Mouse (Mus musculus): ENCODE results near the gene Pus1.
"Not testable (repeated sequence)": the region's sequence is repeated elsewhere in the genome, so short reads cannot be mapped to it uniquely, and the experiment has no call there.

Gene Pus1

GRCm38 (mm10) chr5:110781529-110782238, 1.2 kb upstream of the Pus1 start:
- DNase-seq (ENCODE audit: low spot score in 2 of 2) = no peak

GRCm38 (mm10) chr5:110780761-110781528, 486 bp upstream of the Pus1 start:
- no peak for DNase-seq (ENCODE audit: low spot score in 2 of 2)

GRCm38 (mm10) chr5:110779276-110779997, 1.0 kb downstream of the Pus1 start:
- no peak for DNase-seq (ENCODE audit: low spot score in 2 of 2)

- DNase-seq (ENCODE audit: low spot score in 2 of 2) = no peak
These were observed 2.2 kb downstream of the Pus1 start for GRCm38 (mm10) chr5:110778263-110778662.

- no peak for DNase-seq (ENCODE audit: low spot score in 2 of 2)
These were observed 4.3 kb downstream of the Pus1 start for GRCm38 (mm10) chr5:110776141-110776540.

GRCm38 (mm10) chr5:110774511-110774910, 5.9 kb downstream of the Pus1 start:
- no peak for DNase-seq (ENCODE audit: low spot score in 2 of 2)

- DNase-seq (ENCODE audit: low spot score in 2 of 2) = not testable (repeated sequence)
These were observed 7.5 kb downstream of the Pus1 start for GRCm38 (mm10) chr5:110772945-110773344.

- peak; percentile 99 for DNase-seq (ENCODE audit: low spot score in 2 of 2)
These were observed 9.9 kb downstream of the Pus1 start, which contains the start of gene Ep400 for GRCm38 (mm10) chr5:110770448-110771158. TSS of gene Ep400 (minus strand) at chr5:110770717.

- DNase-seq (ENCODE audit: low spot score in 2 of 2) = peak; percentile 28 to 34
These were observed 10.4 kb downstream of the Pus1 start for GRCm38 (mm10) chr5:110770031-110770445.

- no peak for DNase-seq (ENCODE audit: low spot score in 2 of 2)
These were observed 11.2 kb downstream of the Pus1 start for GRCm38 (mm10) chr5:110769272-110769671.

GRCm38 (mm10) chr5:110763890-110764289, 16.6 kb downstream of the Pus1 start:
- no peak for DNase-seq (ENCODE audit: low spot score in 2 of 2)

- no peak for DNase-seq (ENCODE audit: low spot score in 2 of 2)
These were observed 35.4 kb downstream of the Pus1 start for GRCm38 (mm10) chr5:110745021-110745420.

- no peak for DNase-seq (ENCODE audit: low spot score in 2 of 2)
These were observed 40.8 kb downstream of the Pus1 start for GRCm38 (mm10) chr5:110739496-110740275.

- no peak for DNase-seq (ENCODE audit: low spot score in 2 of 2)
These were observed 44.9 kb downstream of the Pus1 start for GRCm38 (mm10) chr5:110735606-110736005.

GRCm38 (mm10) chr5:110733231-110733823, 47.1 kb downstream of the Pus1 start:
- DNase-seq (ENCODE audit: low spot score in 2 of 2) = no peak

- no peak for DNase-seq (ENCODE audit: low spot score in 2 of 2)
These were observed 49.2 kb downstream of the Pus1 start for GRCm38 (mm10) chr5:110731227-110731626.

- DNase-seq (ENCODE audit: low spot score in 2 of 2) = no peak
These were observed 52.6 kb downstream of the Pus1 start for GRCm38 (mm10) chr5:110727850-110728249.

Measured in heart, adult 9 months (tissue).